Mouse (Mus musculus) kidney, embryonic 14.5 days (tissue): ENCODE measurements around the gene Pcna. TPM values are rescaled to one million over a fixed set of nuclear protein-coding genes. Genes with fewer than 3 reads are reported as not detected.
"Not testable (repeated sequence)": the region's sequence is repeated elsewhere in the genome, so short reads cannot be mapped to it uniquely, and the experiment has no call there.

ENCODE experiments used
- ATAC-seq: fragments of 200-750 bp; cut with Nextera tagmentation; 2 replicates; pipeline ENCODE4 v1.8.0; 2017; ENCODE audit warnings: moderate number of reproducible peaks, mild to moderate bottlenecking, moderate TSS enrichment, moderate library complexity; ENCODE audit not compliant: low FRiP score, low TSS enrichment
- H3K27ac ChIP-seq: fragments of 300-500 bp; sonication (generic); 2 replicates; pipeline ENCODE4 v1.5.1; 2014; ENCODE audit warnings: low read depth, mild to moderate bottlenecking, low read length, moderate library complexity, mixed read lengths
- H3K27me3 ChIP-seq: fragments of 300-500 bp; sonication (generic); 2 replicates; pipeline ENCODE4 v1.6.1; 2014; ENCODE audit warnings: mild to moderate bottlenecking, low read length; ENCODE audit not compliant: control insufficient read depth, insufficient read depth
- H3K36me3 ChIP-seq: fragments of 300-500 bp; sonication (generic); 2 replicates; pipeline ENCODE4 v1.6.1; 2014; ENCODE audit warnings: low read length, mixed read lengths; ENCODE audit not compliant: control insufficient read depth, insufficient read depth
- H3K4me1 ChIP-seq: fragments of 300-500 bp; sonication (generic); 2 replicates; pipeline ENCODE4 v1.6.1; 2014; ENCODE audit warnings: low read length, mixed read lengths; ENCODE audit not compliant: control insufficient read depth, insufficient read depth
- H3K4me2 ChIP-seq: fragments of 300-500 bp; sonication (generic); replicated peaks from 2 replicates; pipeline ENCODE4 v1.6.1; 2014; ENCODE audit warnings: low read depth, mild to moderate bottlenecking, low read length
- H3K4me3 ChIP-seq: fragments of 300-500 bp; sonication (generic); 2 replicates; pipeline ENCODE4 v1.5.1; 2014; ENCODE audit warnings: mild to moderate bottlenecking, low read length
- H3K9ac ChIP-seq: fragments of 300-500 bp; sonication (generic); 2 replicates; pipeline ENCODE4 v1.6.1; 2014; ENCODE audit warnings: low read depth, mild to moderate bottlenecking, low read length, moderate library complexity
- H3K9me3 ChIP-seq: fragments of 300-500 bp; sonication (generic); 2 replicates; pipeline ENCODE4 v1.6.1; 2016; ENCODE audit warnings: low read length; ENCODE audit not compliant: control insufficient read depth
- WGBS: fragments of 180-500 bp; shearing (Covaris S2); extraction: QIAGEN DNeasy Blood & Tissue Kit; methylation state at CpG from one replicate; pipeline ENCODE4 v1.1.7; 2014; 5-methylcytosine and 5-hydroxymethylcytosine counted together
- polyA plus RNA-seq: library from polyadenylated mRNA; unstranded; fragments of >200 nt; fragmentation: Nextera tagmentation; extraction: Ambion mirVana; gene quantifications from 2 replicates; pipeline ENCODE4 v1.2.1, GENCODE M21; 2014

Gene Pcna
- polyA plus RNA-seq, 1 experiment from 2014 or later = 339 TPM

GRCm38 (mm10) chr2:132251911-132252310 is 1.2 kb downstream of the Pcna start:
- Histone ChIP-seq H3K4me3 (peak overlapping the region; percentile 54), H3K4me2 (peak overlapping the region; percentile 47), H3K9ac (peak overlapping the region; percentile 64), H3K27ac (peak overlapping the region; percentile 34; the same call in 1 of the 2 replicates), H3K36me3 (peaks cover 30% of the 10 kb centered on the region), H3K27me3 (no peaks in the 10 kb centered on the region), H3K4me1 (peaks cover 19% of the 10 kb centered on the region), H3K9me3 (no peaks in the 10 kb centered on the region)
- ATAC-seq = no peak
- 8% methylated on average over 8 of the region's 8 CpGs for WGBS

DNA sequence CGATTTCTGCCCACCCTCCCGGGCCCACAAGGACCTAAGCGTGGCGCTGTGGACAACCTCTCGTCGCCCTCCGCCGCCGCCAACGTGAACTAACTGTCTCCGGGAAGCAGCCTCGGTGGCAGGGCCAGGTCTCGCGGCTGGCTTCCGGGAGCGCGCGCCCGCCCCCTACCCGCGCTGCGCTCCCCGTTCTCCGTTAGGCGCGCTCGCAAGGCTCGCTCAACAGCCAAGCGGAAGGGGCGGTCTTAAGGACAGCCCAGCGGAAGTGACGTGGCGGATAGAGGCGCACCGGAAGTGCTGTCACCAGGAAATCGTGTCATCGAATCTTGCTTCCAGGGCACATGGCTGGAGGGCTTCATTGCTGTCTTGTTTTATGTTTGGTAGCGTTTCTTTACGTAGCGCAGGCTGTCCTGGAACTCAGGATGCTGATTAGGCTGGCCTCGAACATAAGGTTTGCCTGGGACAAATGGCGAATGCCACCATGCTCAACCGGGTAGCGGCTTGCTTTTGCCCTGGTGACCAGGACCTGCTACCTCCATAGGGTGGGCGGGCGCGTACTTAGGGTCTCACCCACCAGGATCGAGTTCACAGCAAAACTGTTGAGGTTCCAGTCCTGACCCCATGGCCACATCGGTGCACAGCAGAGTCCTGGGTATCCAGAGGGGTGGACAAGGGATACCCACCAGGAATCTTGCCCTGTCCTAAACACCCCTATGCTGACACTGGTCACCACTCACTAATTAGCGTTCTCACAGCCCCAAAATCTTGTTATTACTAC is 5.4 kb downstream of the Pcna start, which contains the start of gene Tmem230:
Tmem230 (minus strand) TSS at position 269 of the 775 bp plus-strand sequence.
- peak within 1 kb of the TSS; percentile 45 for H3K4me3 ChIP-seq
- H3K4me2 ChIP-seq = peak within 1 kb of the TSS; percentile 46
- H3K9ac ChIP-seq = peak within 1 kb of the TSS; percentile 61
- peak; percentile 94 for ATAC-seq
- H3K27ac ChIP-seq = peak within 1 kb of the TSS; percentile 72
- H3K36me3 ChIP-seq = peaks cover 45% of the 10 kb centered on the region
- no peaks in the 10 kb centered on the region for H3K9me3 ChIP-seq
- H3K27me3 ChIP-seq = no peaks in the 10 kb centered on the region
- WGBS = 5% methylated on average over 49 of the region's 50 CpGs
- H3K4me1 ChIP-seq = peaks cover 19% of the 10 kb centered on the region

- Histone ChIP-seq H3K9ac (no peak overlapping the region), H3K4me3 (no peak overlapping the region), H3K27me3 (no peaks in the 10 kb centered on the region), H3K9me3 (no peaks in the 10 kb centered on the region), H3K27ac (no peak overlapping the region), H3K36me3 (peaks cover 25% of the 10 kb centered on the region; the same call in 1 of the 2 replicates), H3K4me2 (no peak overlapping the region), H3K4me1 (0 out of 2 replicates have a peak, but pooled peaks cover 3% of the 10 kb centered on the region)
- ATAC-seq = no peak
- 97% methylated on average over 3 of the region's 3 CpGs for WGBS
Observed at GRCm38 (mm10) chr2:132243370-132243769, 9.7 kb downstream of the Pcna start.

- not testable (repeated sequence) for H3K4me2 ChIP-seq, H3K9ac ChIP-seq, H3K4me1 ChIP-seq, H3K9me3 ChIP-seq, H3K4me3 ChIP-seq, H3K27me3 ChIP-seq, ATAC-seq, H3K27ac ChIP-seq
- peaks cover 22% of the 10 kb centered on the region; the same call in 1 of the 2 replicates for H3K36me3 ChIP-seq
- WGBS = 25% methylated on average over 8 of the region's 10 CpGs
Observed at GRCm38 (mm10) chr2:132240457-132240856, 12.7 kb downstream of the Pcna start.

DNA sequence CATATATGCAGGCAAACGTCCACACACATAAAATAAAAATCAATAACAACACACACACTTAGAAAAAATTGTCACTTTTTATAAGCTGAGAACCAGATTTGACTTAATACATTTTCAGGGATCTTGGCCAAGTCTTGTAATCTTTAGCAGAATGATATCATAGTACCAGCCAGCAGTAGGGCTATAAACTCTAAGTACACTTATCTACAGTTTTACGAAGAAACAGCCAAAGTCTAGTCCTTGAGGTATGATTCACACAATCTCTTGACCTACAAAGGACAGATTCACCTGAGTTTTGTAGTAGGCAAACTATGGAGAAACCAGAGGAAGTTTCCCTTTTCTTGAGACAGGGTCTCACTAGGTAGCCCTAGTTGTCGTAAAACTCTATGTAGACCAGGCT is 13.7 kb downstream of the Pcna start:
- not testable (repeated sequence) for H3K27ac ChIP-seq, H3K9me3 ChIP-seq, H3K27me3 ChIP-seq, ATAC-seq, H3K4me1 ChIP-seq, H3K4me3 ChIP-seq, H3K9ac ChIP-seq, H3K4me2 ChIP-seq
- H3K36me3 ChIP-seq = peaks cover 18% of the 10 kb centered on the region; the same call in 1 of the 2 replicates
- WGBS = 91% methylated on average over 3 of the region's 3 CpGs

GRCm38 (mm10) chr2:132235975-132236374 is 17.1 kb downstream of the Pcna start:
- Histone ChIP-seq H3K36me3 (no peaks in the 10 kb centered on the region), H3K4me1 (peaks cover 7% of the 10 kb centered on the region; the same call in 1 of the 2 replicates), H3K9ac (no peak overlapping the region), H3K27ac (no peak overlapping the region), H3K4me2 (no peak overlapping the region), H3K4me3 (no peak overlapping the region), H3K27me3 (no peaks in the 10 kb centered on the region), H3K9me3 (no peaks in the 10 kb centered on the region)
- no peak for ATAC-seq
- 81% methylated on average over 7 of the region's 7 CpGs for WGBS

DNA sequence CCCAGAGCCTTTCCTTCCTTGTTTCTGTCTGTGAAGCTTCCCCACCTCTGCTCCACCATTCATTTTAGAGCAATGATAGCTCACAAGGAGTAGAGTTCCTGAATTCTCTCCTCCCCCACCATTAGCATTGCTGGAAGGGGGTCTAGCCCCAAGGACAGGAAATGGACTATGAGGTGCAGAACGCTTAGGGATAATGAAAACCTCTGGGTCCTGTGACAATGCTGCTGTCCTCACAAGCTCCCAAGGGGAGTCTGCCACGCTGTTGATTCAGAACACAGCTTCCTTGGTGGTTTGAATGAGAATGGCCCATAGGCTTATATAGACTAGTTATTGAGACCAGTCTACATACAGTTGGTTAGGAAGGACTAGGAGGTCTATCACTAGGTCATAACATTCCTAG is 17.8 kb downstream of the Pcna start:
- no peak overlapping the region for H3K4me3 ChIP-seq
- H3K27ac ChIP-seq = no peak overlapping the region
- WGBS = 40% methylated on average over 2 of the region's 2 CpGs
- no peak overlapping the region for H3K4me2 ChIP-seq
- no peaks in the 10 kb centered on the region for H3K27me3 ChIP-seq
- no peak overlapping the region for H3K9ac ChIP-seq
- H3K36me3 ChIP-seq = no peaks in the 10 kb centered on the region
- no peaks in the 10 kb centered on the region for H3K9me3 ChIP-seq
- ATAC-seq = no peak
- H3K4me1 ChIP-seq = peaks cover 7% of the 10 kb centered on the region; the same call in 1 of the 2 replicates

DNA sequence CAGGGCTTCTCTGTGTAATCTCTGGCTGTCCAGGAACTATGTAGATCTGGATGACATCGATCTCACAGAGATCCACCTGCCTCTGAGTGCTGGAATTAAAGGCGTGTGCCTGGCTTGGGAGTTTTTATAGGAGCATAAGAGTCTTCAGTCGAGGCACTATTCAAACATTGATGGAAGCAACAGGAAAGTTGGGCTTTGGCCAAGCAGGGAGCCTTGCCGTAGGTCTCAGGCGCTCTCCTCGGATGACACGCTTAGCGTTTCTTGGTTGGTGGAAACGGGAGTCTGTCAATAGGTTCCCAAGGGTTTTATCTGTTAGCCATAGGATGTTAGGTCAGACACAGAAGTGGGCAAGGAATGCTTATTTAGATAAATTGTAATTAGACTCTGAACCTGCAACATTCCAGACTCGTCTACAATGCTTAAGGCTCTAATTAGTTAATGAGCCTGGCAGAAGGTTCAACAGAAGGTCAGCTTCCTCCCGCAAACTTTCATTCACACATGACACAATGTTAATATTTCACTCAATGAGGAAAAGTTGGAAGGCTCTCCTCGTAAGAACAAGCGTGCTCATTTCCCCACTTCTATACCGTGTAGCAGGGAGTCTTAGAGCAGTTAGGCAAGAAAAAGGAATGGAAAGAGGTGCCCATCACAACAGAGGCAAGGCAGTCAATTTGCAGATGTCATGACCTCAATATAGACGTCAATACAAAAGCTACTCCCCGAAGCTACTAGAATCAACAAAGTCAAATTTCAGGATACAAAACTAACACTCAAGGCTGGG is 18.9 kb downstream of the Pcna start:
- ATAC-seq = no peak; the same call in 1 of the 2 replicates
- WGBS = 42% methylated on average over 16 of the region's 16 CpGs
- no peak overlapping the region for H3K27ac ChIP-seq

More for the DNA sequence above, 18.9 kb downstream of the Pcna start:
- H3K9ac ChIP-seq = no peak overlapping the region
- no peaks in the 10 kb centered on the region for H3K9me3 ChIP-seq
- no peak overlapping the region for H3K4me3 ChIP-seq
- H3K4me1 ChIP-seq = peaks cover 7% of the 10 kb centered on the region; the same call in 1 of the 2 replicates
- H3K27me3 ChIP-seq = no peaks in the 10 kb centered on the region
- H3K4me2 ChIP-seq = no peak overlapping the region
- H3K36me3 ChIP-seq = no peaks in the 10 kb centered on the region
